Mouse (Mus musculus) forebrain, embryonic 11.5 days (tissue): Measurements from ENCODE around the gene Uchl4. TPM values are rescaled to one million over a fixed set of nuclear protein-coding genes. Genes with fewer than 3 reads are reported as not detected.

Experiments used
- ATAC-seq: fragments of 200-750 bp; cut with Nextera tagmentation; replicated peaks from 2 replicates; pipeline ENCODE4 v1.8.0; 2017; ENCODE audit warnings: moderate TSS enrichment; ENCODE audit not compliant: low FRiP score
- DNase-seq: peaks from one replicate; pipeline ENCODE4 v3.0.0-alpha.2; 2017; ENCODE audit warnings: low spot score
- H3K27ac ChIP-seq: fragments of 300-500 bp; sonication (generic); 2 replicates; pipeline ENCODE4 v1.5.1; 2014; ENCODE audit warnings: low read depth, low read length
- H3K27me3 ChIP-seq: fragments of 300-500 bp; sonication (generic); 2 replicates; pipeline ENCODE4 v1.6.1; 2014; ENCODE audit warnings: mild to moderate bottlenecking, low read length, mixed read lengths; ENCODE audit not compliant: control insufficient read depth, insufficient read depth
- H3K36me3 ChIP-seq: fragments of 300-500 bp; sonication (generic); 2 replicates; pipeline ENCODE4 v1.6.1; 2014; ENCODE audit warnings: mild to moderate bottlenecking, low read length, moderate library complexity, mixed read lengths; ENCODE audit not compliant: control insufficient read depth, insufficient read depth
- H3K4me1 ChIP-seq: fragments of 300-500 bp; sonication (generic); replicated peaks from 2 replicates; pipeline ENCODE4 v1.6.1; 2014; ENCODE audit warnings: low read length, mixed read lengths; ENCODE audit not compliant: control insufficient read depth, insufficient read depth
- H3K4me2 ChIP-seq: fragments of 300-500 bp; sonication (generic); 2 replicates; pipeline ENCODE4 v1.6.1; 2014; ENCODE audit warnings: low read depth, mild to moderate bottlenecking, low read length, moderate library complexity, mixed read lengths; ENCODE audit not compliant: severe bottlenecking
- H3K4me3 ChIP-seq: fragments of 300-500 bp; sonication (generic); 2 replicates; pipeline ENCODE4 v1.5.1; 2014; ENCODE audit warnings: low read depth, low read length
- H3K9ac ChIP-seq: fragments of 300-500 bp; sonication (generic); 2 replicates; pipeline ENCODE4 v1.6.1; 2014; ENCODE audit warnings: low read length
- H3K9me3 ChIP-seq: fragments of 300-500 bp; sonication (generic); 2 replicates; pipeline ENCODE4 v1.6.1; 2016; ENCODE audit warnings: low read length, mixed read lengths; ENCODE audit not compliant: control insufficient read depth
- WGBS: fragments of 180-500 bp; shearing (Covaris S2); extraction: QIAGEN DNeasy Blood & Tissue Kit; methylation state at CpG from one replicate; pipeline ENCODE4 v1.1.7; 2014; 5-methylcytosine and 5-hydroxymethylcytosine counted together
- microRNA-seq: library from miRNA; unstranded; fragments of <30 nt; microRNA quantifications from one replicate; pipeline ENCODE4, GENCODE M21; 2016; ENCODE audit not compliant: insufficient number of aligned reads
- polyA plus RNA-seq: library from polyadenylated mRNA; unstranded; fragments of >200 nt; fragmentation: Nextera tagmentation; extraction: Ambion mirVana; gene quantifications from 2 replicates; pipeline ENCODE4 v1.2.1, GENCODE M21; 2014

Uchl4 gene
- polyA plus RNA-seq, 1 experiment from 2014 or later: 4.9 TPM

DNA sequence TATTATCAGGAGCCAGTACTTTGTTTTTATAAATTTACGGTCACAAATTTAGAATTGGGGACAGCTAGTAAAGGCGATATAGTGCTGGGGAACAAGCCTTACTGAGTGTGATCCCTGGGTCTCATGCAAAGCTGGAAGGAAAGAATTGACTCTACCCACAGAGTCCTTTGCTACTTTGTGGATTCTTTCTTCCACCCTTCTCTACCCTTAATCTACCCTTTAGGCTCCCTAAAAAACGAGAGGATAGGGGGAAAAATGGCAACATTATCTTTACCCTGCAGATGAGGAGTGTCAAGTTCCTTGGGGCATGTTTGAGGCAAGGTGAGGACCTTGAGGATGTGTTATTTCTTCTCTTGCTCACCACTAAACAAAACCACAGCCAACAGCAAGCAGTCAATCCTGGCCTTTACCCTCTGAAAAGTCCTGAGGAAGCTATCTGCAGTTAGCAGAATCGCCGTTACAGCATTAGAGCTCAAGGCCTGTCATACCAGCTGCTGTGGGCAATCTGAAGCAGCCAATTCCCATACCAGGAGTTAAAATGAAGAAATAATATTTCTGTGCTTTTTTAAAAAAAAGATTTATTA, 47.5 kb downstream of the Uchl4 start:
- no peak overlapping the region for H3K27ac ChIP-seq
- H3K4me2 ChIP-seq: peak overlapping the region; percentile 62
- no peaks in the 10 kb centered on the region; the same call in 1 of the 2 replicates for H3K4me1 ChIP-seq
- H3K27me3 ChIP-seq: no peaks in the 10 kb centered on the region
- 76% methylated on average over 5 of the region's 5 CpGs for WGBS
- H3K4me3 ChIP-seq: peak overlapping the region; percentile 77
- H3K9ac ChIP-seq: peak overlapping the region; percentile 97
- no peaks in the 10 kb centered on the region for H3K36me3 ChIP-seq
- no peaks in the 10 kb centered on the region for H3K9me3 ChIP-seq
- ATAC-seq: no peak
- no peak for DNase-seq

Small RNA genes lying within 50 kb of the gene (microRNA-seq; reads per million reads assigned to microRNA genes)
- gene Gm24106: not detected

Other genes with a start within 250 kb of the Uchl4 start
- gene Smad6, start 213.1 kb upstream of the Uchl4 start, polyA plus RNA-seq: 6.5 and 7.4 TPM in 2 replicates
- not detected in 2 replicates for gene Lctl, start 118.1 kb upstream of the Uchl4 start, polyA plus RNA-seq
- gene Zwilch, start 62.1 kb upstream of the Uchl4 start, polyA plus RNA-seq: 43.4 and 49.2 TPM in 2 replicates
- 1,087 and 1,101 TPM in 2 replicates for gene Rpl4, start 61.8 kb upstream of the Uchl4 start, polyA plus RNA-seq
- 34.2 and 35.2 TPM in 2 replicates for gene Snapc5, start 55.9 kb upstream of the Uchl4 start, polyA plus RNA-seq
- 67.7 and 71.1 TPM in 2 replicates for gene Map2k1, start 18.4 kb downstream of the Uchl4 start, polyA plus RNA-seq
- 300 and 304 TPM in 2 replicates for gene Tipin, start 46.4 kb downstream of the Uchl4 start, polyA plus RNA-seq
- 22.4 and 23.4 TPM in 2 replicates for gene Dis3l, start 106.1 kb downstream of the Uchl4 start, polyA plus RNA-seq
- 3.3 and 3.6 TPM in 2 replicates for gene Megf11, start 150.4 kb downstream of the Uchl4 start, polyA plus RNA-seq